Mouse (Mus musculus): Measurements from ENCODE around the gene Hist1h3c. TPM values are rescaled to one million over a fixed set of nuclear protein-coding genes. Genes with fewer than 3 reads are reported as not detected.
"Not testable (repeated sequence)": the region's sequence is repeated elsewhere in the genome, so short reads cannot be mapped to it uniquely, and the experiment has no call there.

Hist1h3c gene
- polyA plus RNA-seq, 1 experiment from 2014 or later = 0.73 TPM

- CTCF ChIA-PET = interaction anchor here (1.5 kb wide), 1 partner anchor 23 kb away, joined by 3 read pairs; no protein-coding TSS in a partner anchor
- ATAC-seq (no peak), DNase-seq (ENCODE audit: low read depth, low spot score) (no peak)
- in situ Hi-C loops (cut with MboI; ENCODE audit: low pct_unique_long_range_greater_than_20kb) = loop anchor here (25.0 kb wide), 1 partner anchor 1972 kb away; the partner anchor contains the start of genes Hist1h1b, Hist1h2an, Hist1h2bp and Hist1h3i
- no peaks in the 10 kb centered on the region for H3K27me3 ChIP-seq
- no peak for TF ChIP-seq CTCF (IDR thresholded peaks at IDR 0.05)
- POLR2A ChIA-PET = interaction anchor here (1.4 kb wide), 1 partner anchor 61 kb away, joined by 4 read pairs; the partner anchor contains the start of gene Hist1h4c
These were observed 13.9 kb upstream of the Hist1h3c start for GRCm38 (mm10) chr13:23759251-23759771.

GRCm38 (mm10) chr13:23757921-23758320 is 12.5 kb upstream of the Hist1h3c start:
- in situ Hi-C loops (cut with MboI; ENCODE audit: low pct_unique_long_range_greater_than_20kb) = loop anchor here (25.0 kb wide), 1 partner anchor 1971 kb away; the partner anchor contains the start of genes Hist1h1b, Hist1h2an, Hist1h2bp and Hist1h3i
- ChIA-PET CTCF (no interaction called here), POLR2A (no interaction called here)
- no peaks in the 10 kb centered on the region for H3K27me3 ChIP-seq
- TF ChIP-seq CTCF (IDR thresholded peaks at IDR 0.05) = no peak
- DNase-seq (ENCODE audit: low read depth, low spot score) = no peak
- ATAC-seq = no peak

DNA sequence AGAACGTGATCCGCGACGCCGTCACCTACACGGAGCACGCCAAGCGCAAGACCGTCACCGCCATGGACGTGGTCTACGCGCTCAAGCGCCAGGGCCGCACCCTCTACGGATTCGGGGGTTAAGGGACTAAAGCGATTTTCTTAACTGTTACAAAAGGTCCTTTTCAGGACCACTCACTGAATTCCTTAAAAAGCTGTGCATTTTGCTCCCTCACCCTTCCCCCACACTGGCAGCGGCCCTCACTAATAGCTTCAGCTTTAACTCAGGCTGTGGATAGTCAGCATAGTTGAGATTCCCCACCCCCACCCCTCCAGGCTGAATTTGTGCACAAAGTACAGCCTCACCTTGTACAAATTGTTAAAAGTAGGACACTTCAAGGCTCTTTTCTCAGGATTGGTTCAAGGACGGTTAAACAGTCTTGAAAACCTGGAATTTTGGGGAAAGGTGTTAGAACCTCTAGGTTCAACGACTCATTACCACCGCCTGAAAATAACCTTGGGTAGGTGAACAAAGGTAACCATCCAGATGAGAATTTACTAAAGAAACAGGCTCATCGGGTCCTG is 11.9 kb upstream of the Hist1h3c start:
- DNase-seq (ENCODE audit: low read depth, low spot score) = no peak
- in situ Hi-C loops (cut with MboI; ENCODE audit: low pct_unique_long_range_greater_than_20kb) = loop anchor here (25.0 kb wide), 1 partner anchor 1970 kb away; the partner anchor contains the start of genes Hist1h1b, Hist1h2an, Hist1h2bp and Hist1h3i
- CTCF ChIA-PET = no interaction called here
- POLR2A ChIA-PET = interaction anchor here (0.5 to 1.0 kb wide), 2 partner anchors 15 to 18 kb away, joined by 3 to 4 read pairs; no protein-coding TSS in a partner anchor
- TF ChIP-seq CTCF (IDR thresholded peaks at IDR 0.05) = no peak
- H3K27me3 ChIP-seq = no peaks in the 10 kb centered on the region
- ATAC-seq = no peak

DNA sequence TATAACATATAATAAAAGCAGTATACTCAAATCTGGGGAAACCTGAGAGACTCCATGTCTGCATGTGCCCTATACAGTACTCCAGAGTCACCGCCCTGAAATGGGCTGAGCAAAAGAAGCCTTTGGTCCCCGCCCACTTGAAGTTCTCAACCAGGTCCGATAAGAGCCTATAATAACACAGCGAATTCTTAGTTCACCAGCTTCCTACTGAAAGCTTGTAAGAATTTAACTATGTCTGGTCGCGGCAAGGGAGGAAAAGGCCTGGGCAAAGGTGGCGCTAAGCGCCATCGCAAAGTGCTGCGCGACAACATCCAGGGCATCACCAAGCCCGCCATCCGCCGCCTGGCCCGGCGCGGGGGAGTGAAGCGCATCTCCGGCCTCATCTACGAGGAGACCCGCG is 11.4 kb upstream of the Hist1h3c start, which contains the start of gene Hist1h4b:
Gene Hist1h4b, plus strand, starts transcription at position 224 of the 400 bp plus-strand sequence.
- H3K27me3 ChIP-seq = no peaks in the 10 kb centered on the region
- no peak for TF ChIP-seq CTCF (IDR thresholded peaks at IDR 0.05)
- in situ Hi-C loops (cut with MboI; ENCODE audit: low pct_unique_long_range_greater_than_20kb) = loop anchor here (25.0 kb wide), 1 partner anchor 1969 kb away; the partner anchor contains the start of genes Hist1h1b, Hist1h2an, Hist1h2bp and Hist1h3i
- CTCF ChIA-PET = no interaction called here
- DNase-seq (ENCODE audit: low read depth, low spot score) = no peak
- ATAC-seq = peak; percentile 50
- POLR2A ChIA-PET = interaction anchor here (0.5 to 1.0 kb wide), 2 partner anchors 15 to 17 kb away, joined by 3 to 4 read pairs; no protein-coding TSS in a partner anchor

DNA sequence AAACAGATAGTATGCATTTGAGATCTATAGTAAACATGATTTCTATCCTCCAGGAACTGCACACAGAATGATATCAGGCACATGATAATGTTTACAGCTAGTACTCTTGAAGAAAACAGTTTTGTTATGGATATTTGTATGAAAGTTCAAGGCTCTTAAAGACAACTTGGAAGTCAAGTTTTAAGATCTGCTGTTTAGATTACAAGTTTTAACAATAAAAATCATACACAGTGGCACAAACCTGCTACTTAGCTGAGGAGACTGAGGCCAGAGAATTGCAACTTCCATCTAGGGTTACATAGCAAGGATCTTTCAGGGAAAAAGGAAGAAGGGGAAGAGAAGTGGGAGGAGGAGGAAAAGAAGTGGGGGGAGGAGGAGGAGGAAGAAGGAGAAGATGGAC is 9.6 kb upstream of the Hist1h3c start:
- in situ Hi-C loops (cut with MboI; ENCODE audit: low pct_unique_long_range_greater_than_20kb) = loop anchor here (25.0 kb wide), 1 partner anchor 1968 kb away; the partner anchor contains the start of genes Hist1h1b, Hist1h2an, Hist1h2bp and Hist1h3i
- DNase-seq (ENCODE audit: low read depth, low spot score) = no peak
- ChIA-PET CTCF (no interaction called here), POLR2A (interaction anchor here (0.6 kb wide), 1 partner anchor 567 kb away, joined by 3 read pairs; no protein-coding TSS in a partner anchor)
- no peaks in the 10 kb centered on the region for H3K27me3 ChIP-seq
- ATAC-seq = no peak
- TF ChIP-seq CTCF (IDR thresholded peaks at IDR 0.05) = no peak

- H3K27me3 ChIP-seq = no peaks in the 10 kb centered on the region
- DNase-seq (ENCODE audit: low read depth, low spot score) (no peak), ATAC-seq (no peak)
- POLR2A ChIA-PET = interaction anchor here (1.0 kb wide), 1 partner anchor 10 kb away, joined by 3 read pairs; the partner anchor contains the start of gene Hist1h1a
- no peak for TF ChIP-seq CTCF (IDR thresholded peaks at IDR 0.05)
- CTCF ChIA-PET = interaction anchor here (1.1 kb wide), 1 partner anchor 10 kb away, joined by 4 read pairs; the partner anchor contains the start of gene Hist1h1a
- in situ Hi-C loops (cut with MboI; ENCODE audit: low pct_unique_long_range_greater_than_20kb) = loop anchor here (25.0 kb wide), 1 partner anchor 1966 kb away; the partner anchor contains the start of genes Hist1h1b, Hist1h2an, Hist1h2bp and Hist1h3i
These were observed 8.1 kb upstream of the Hist1h3c start for GRCm38 (mm10) chr13:23753314-23754078.

- DNase-seq (ENCODE audit: low read depth, low spot score) (no peak), ATAC-seq (no peak)
- POLR2A ChIA-PET = interaction anchor here (1.0 kb wide), 1 partner anchor 11 kb away, joined by 3 read pairs; the partner anchor contains the start of gene Hist1h1a
- no peaks in the 10 kb centered on the region for H3K27me3 ChIP-seq
- CTCF ChIA-PET = interaction anchor here (1.3 to 1.6 kb wide), 2 partner anchors 13 to 52 kb away, joined by 3 to 4 read pairs; no protein-coding TSS in a partner anchor
- TF ChIP-seq CTCF (IDR thresholded peaks at IDR 0.05) = no peak
- in situ Hi-C loops (cut with MboI; ENCODE audit: low pct_unique_long_range_greater_than_20kb) = loop anchor here (25.0 kb wide), 1 partner anchor 1965 kb away; the partner anchor contains the start of genes Hist1h1b, Hist1h2an, Hist1h2bp and Hist1h3i
These were observed 7.4 kb upstream of the Hist1h3c start for GRCm38 (mm10) chr13:23752742-23753172.

DNA sequence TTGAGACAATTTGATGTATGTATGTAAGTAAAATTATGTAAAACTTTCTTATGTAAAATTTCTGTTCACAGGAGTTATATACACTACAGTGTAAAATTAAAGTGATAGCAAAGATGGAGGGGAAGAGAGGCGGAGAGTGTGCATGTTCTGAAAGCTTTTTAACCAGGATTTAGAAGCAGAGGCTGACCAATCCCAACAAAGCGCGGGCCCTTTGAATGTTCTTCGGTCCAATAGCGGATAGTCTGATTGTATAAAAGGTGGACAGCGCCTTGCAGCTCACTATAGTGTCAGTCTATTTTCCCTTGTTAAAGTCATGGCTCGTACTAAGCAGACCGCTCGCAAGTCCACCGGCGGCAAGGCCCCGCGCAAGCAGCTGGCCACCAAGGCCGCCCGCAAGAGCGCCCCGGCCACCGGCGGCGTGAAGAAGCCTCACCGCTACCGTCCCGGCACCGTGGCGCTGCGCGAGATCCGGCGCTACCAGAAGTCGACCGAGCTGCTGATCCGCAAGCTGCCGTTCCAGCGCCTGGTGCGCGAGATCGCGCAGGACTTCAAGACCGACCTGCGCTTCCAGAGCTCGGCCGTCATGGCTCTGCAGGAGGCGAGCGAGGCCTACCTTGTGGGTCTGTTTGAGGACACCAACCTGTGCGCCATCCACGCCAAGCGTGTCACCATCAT is 6.8 kb upstream of the Hist1h3c start, which contains the start of gene Hist1h3b:
Gene Hist1h3b, plus strand, starts transcription at position 201 of the 675 bp plus-strand sequence.
- POLR2A ChIA-PET = interaction anchor here (0.8 to 1.2 kb wide), 4 partner anchors 9 to 183 kb away, joined by 3 to 4 read pairs (median 3); partner anchors contain the start of genes Hist1h1a and Hist1h4a
- peak; percentile 82 for ATAC-seq
- not testable (repeated sequence) for DNase-seq (ENCODE audit: low read depth, low spot score); H3K27me3 ChIP-seq
- in situ Hi-C loops (cut with MboI; ENCODE audit: low pct_unique_long_range_greater_than_20kb) = loop anchor here (25.0 kb wide), 1 partner anchor 1965 kb away; the partner anchor contains the start of genes Hist1h1b, Hist1h2an, Hist1h2bp and Hist1h3i
- CTCF ChIA-PET = interaction anchor here (1.3 to 1.6 kb wide), 2 partner anchors 13 to 51 kb away, joined by 3 to 4 read pairs; no protein-coding TSS in a partner anchor

DNA sequence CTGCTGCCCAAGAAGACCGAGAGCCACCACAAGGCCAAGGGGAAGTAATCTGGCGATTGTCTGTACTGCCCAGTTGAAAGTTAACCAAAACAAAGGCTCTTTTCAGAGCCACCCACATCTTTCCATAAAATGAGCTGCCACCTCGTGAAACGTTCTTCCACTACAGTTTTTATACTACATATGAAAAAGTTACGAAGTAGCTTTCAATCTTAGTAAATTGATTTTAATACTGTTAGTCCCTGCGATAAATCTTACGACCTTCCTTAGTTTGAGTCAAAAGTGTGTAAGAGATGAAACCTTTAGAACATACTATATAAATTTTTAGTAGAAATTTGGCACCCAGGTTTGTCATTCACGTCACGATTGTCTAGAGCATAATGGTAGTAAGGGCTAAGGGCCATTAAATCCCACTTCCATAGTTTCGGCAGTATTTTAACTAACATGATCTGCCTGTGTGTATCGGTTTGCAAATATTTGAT is 6.1 kb upstream of the Hist1h3c start:
- no peak for ATAC-seq
- in situ Hi-C loops (cut with MboI; ENCODE audit: low pct_unique_long_range_greater_than_20kb) = loop anchor here (25.0 kb wide), 1 partner anchor 1964 kb away; the partner anchor contains the start of genes Hist1h1b, Hist1h2an, Hist1h2bp and Hist1h3i
- no peaks in the 10 kb centered on the region for H3K27me3 ChIP-seq
- POLR2A ChIA-PET = interaction anchor here (0.8 to 1.2 kb wide), 3 partner anchors 10 to 183 kb away, joined by 3 to 4 read pairs (median 3); partner anchors contain the start of gene Hist1h4a
- CTCF ChIA-PET = interaction anchor here (1.3 to 1.6 kb wide), 2 partner anchors 12 to 51 kb away, joined by 3 to 4 read pairs; no protein-coding TSS in a partner anchor
- TF ChIP-seq CTCF (IDR thresholded peaks at IDR 0.05) = no peak
- DNase-seq (ENCODE audit: low read depth, low spot score) = no peak

DNA sequence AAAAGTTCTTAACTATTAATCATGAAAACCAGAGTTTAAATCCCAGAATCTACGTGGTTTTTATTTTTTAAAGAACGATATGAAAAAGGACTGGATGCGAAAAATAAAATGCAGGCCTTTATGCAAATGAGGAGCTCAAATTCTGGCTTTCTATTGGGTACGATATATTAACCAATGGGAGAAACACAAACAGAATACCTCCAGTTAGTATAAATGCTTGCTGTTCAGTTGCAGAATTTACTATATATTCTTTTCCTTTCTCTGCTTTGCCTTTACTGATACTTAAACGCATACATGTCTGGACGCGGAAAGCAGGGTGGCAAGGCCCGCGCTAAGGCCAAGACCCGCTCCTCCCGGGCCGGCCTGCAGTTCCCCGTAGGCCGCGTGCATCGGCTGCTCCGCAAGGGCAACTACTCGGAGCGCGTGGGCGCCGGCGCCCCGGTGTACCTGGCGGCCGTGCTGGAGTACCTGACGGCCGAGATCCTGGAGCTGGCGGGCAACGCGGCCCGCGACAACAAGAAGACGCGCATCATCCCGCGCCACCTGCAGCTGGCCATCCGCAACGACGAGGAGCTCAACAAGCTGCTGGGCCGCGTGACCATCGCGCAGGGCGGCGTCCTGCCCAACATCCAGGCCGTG is 5.6 kb upstream of the Hist1h3c start, which contains the start of gene Hist1h2ab:
Gene Hist1h2ab, plus strand, starts transcription at position 288 of the 639 bp plus-strand sequence.
- POLR2A ChIA-PET = interaction anchor here (0.8 to 1.2 kb wide), 2 partner anchors 10 to 182 kb away, joined by 3 read pairs; partner anchors contain the start of gene Hist1h4a
- in situ Hi-C loops (cut with MboI; ENCODE audit: low pct_unique_long_range_greater_than_20kb) = loop anchor here (25.0 kb wide), 1 partner anchor 1964 kb away; the partner anchor contains the start of genes Hist1h1b, Hist1h2an, Hist1h2bp and Hist1h3i
- not testable (repeated sequence) for ATAC-seq; DNase-seq (ENCODE audit: low read depth, low spot score); H3K27me3 ChIP-seq
- CTCF ChIA-PET = interaction anchor here (0.8 kb wide), 1 partner anchor 196 kb away, joined by 3 read pairs; no protein-coding TSS in a partner anchor

Measured in Patski (cell line).